Mouse (Mus musculus) gastrocnemius, adult 2 months (tissue): ENCODE measurements around the gene Ube2n. TPM values are rescaled to one million over a fixed set of nuclear protein-coding genes. Genes with fewer than 3 reads are reported as not detected.

Experiments
- DNase-seq: peaks from one replicate; pipeline ENCODE4 v3.0.0; 2022
- H3K27ac ChIP-seq: fragments of 200-600 bp; 2 replicates; pipeline ENCODE4 v1.8.1; 2022; ENCODE audit warnings: mild to moderate bottlenecking
- H3K4me3 ChIP-seq: fragments of 200-600 bp; 2 replicates; pipeline ENCODE4 v1.8.1; 2022; ENCODE audit warnings: mild to moderate bottlenecking, moderate library complexity
- CTCF ChIP-seq: fragments of 200-600 bp; IDR thresholded peaks from 2 replicates; pipeline ENCODE4 v1.8.1; 2022; ENCODE audit warnings: antibody characterized with exemption, mild to moderate bottlenecking, moderate library complexity
- intact Hi-C: fragments of 180-260 bp; cut with DNase I; formaldehyde crosslinking; loops from one replicate; pipeline ENCODE4 v1.15.1; 2025
- total RNA-seq, 2 experiments: library from RNA; stranded (reverse); gene quantifications; 2 replicates each; pipeline ENCODE4 v1.2.3; 2021

The Ube2n gene
- total RNA-seq, 2 experiments from 2014 or later, result 71.3 to 75.6 TPM

- no peak for TF ChIP-seq CTCF
- Histone ChIP-seq H3K27ac (no peak overlapping the region), H3K4me3 (no peak overlapping the region)
- DNase-seq, result no peak
- intact Hi-C loops, result no loop called here
Measured at GRCm38 (mm10) chr10:95504341-95504740, 10.6 kb upstream of the Ube2n start.

- no peak for DNase-seq
- intact Hi-C loops, result no loop called here
- H3K4me3 ChIP-seq, result no peak overlapping the region
- peak overlapping the region; percentile 61 for H3K27ac ChIP-seq
- no peak for TF ChIP-seq CTCF
Measured at GRCm38 (mm10) chr10:95508126-95508525, 6.8 kb upstream of the Ube2n start.

DNA sequence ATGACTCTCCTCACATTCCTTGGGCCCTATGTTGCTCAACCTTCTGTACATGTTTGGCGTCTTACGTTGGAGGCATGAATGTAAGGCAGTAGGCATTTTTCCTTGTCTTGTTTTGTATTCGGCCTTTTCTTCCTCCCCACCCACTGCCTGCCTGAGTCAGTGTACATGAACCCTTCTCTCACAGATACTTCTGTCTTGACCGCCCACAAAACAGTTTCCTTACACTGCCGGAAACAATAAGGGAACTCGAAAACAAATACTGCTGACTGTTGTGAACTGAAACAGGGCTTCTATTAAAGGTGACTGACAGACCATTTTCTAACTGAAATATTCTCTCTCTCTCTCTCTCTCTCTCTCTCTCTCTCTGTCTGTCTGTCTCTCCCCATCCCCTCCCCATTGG is 6.2 kb upstream of the Ube2n start:
- DNase-seq, result no peak
- no peak for TF ChIP-seq CTCF
- Histone ChIP-seq H3K27ac (peak overlapping the region; percentile 61), H3K4me3 (no peak overlapping the region)
- intact Hi-C loops, result no loop called here

DNA sequence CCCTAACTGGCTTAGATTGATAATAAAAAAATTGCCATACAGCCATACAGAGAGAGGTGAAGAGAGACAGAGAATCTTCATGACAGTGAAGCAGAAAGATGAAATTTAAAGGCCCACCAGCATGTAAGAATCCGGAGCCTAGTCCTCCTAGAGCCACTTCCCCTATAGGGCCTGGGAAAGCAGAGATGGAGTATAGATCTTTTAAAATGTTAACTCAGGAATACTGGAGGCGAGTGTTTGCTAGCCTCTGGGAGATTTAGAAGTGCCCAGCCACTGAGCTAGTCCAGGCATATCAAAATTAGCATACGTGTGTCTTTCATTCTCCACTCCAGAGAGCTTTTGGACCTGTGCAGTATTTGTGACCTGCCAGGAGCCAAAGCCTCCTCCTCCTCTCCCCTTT is 5.7 kb upstream of the Ube2n start:
- no peak for DNase-seq

GRCm38 (mm10) chr10:95512635-95513034 is 2.3 kb upstream of the Ube2n start:
- no peak for TF ChIP-seq CTCF
- no peak for DNase-seq
- no peak overlapping the region for H3K4me3 ChIP-seq
- no peak overlapping the region for H3K27ac ChIP-seq
- intact Hi-C loops, result no loop called here

More for the DNA sequence above, 5.7 kb upstream of the Ube2n start:
- Histone ChIP-seq H3K4me3 (no peak overlapping the region), H3K27ac (peak overlapping the region; percentile 24; the same call in 1 of the 2 replicates)
- intact Hi-C loops, result no loop called here
- no peak for TF ChIP-seq CTCF

- intact Hi-C loops, result no loop called here
- peak; percentile 22 for DNase-seq
- Histone ChIP-seq H3K4me3 (peak overlapping the region; percentile 94), H3K27ac (peak overlapping the region; percentile 96)
- no peak for TF ChIP-seq CTCF
Measured at GRCm38 (mm10) chr10:95513768-95514556, 983 bp upstream of the Ube2n start.

- intact Hi-C loops, result no loop called here
- DNase-seq, result peak; percentile 76
- peak overlapping the region; percentile 96 for H3K27ac ChIP-seq
Measured at GRCm38 (mm10) chr10:95515293-95515931, 467 bp downstream of the Ube2n start.

GRCm38 (mm10) chr10:95517656-95518055 is 2.7 kb downstream of the Ube2n start:
- no peak overlapping the region for H3K4me3 ChIP-seq
- TF ChIP-seq CTCF, result no peak
- intact Hi-C loops, result no loop called here

More at GRCm38 (mm10) chr10:95515293-95515931, 467 bp downstream of the Ube2n start:
- TF ChIP-seq CTCF, result no peak
- peak overlapping the region; percentile 94 for H3K4me3 ChIP-seq

DNA sequence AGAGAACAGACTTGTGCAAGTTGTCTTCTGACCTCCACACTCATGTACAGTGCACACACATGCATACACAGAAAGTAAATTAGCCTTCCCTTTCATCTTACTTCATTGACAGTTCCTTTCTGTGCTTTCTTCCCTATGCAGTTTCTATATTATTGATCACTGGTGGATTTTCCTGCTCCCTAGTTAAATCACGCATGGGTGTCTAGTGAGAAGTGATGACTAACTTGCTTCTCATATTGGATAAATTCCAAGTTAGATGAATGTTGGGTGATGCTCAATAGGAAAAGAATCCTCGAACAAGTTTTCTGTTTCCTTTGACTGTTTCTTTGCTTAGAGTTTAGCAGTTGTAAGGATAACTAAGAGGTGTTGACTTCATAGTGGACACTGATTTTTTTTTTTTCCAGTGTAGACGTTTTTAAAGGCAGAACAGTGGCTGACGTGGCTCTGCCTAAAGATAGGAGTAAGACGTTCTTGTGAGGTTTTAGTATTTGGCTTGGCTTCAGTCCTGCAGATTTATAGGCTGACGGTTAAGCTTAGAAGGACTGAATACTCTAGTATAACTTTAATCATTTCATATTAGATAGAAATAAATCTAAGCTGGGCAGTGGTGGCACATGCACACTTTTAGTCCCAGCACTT is 10.2 kb downstream of the Ube2n start:
- intact Hi-C loops, result no loop called here
- TF ChIP-seq CTCF, result no peak
- no peak overlapping the region for H3K4me3 ChIP-seq
- no peak for DNase-seq
- H3K27ac ChIP-seq, result no peak overlapping the region

More at GRCm38 (mm10) chr10:95517656-95518055, 2.7 kb downstream of the Ube2n start:
- no peak for DNase-seq
- H3K27ac ChIP-seq, result no peak overlapping the region

DNA sequence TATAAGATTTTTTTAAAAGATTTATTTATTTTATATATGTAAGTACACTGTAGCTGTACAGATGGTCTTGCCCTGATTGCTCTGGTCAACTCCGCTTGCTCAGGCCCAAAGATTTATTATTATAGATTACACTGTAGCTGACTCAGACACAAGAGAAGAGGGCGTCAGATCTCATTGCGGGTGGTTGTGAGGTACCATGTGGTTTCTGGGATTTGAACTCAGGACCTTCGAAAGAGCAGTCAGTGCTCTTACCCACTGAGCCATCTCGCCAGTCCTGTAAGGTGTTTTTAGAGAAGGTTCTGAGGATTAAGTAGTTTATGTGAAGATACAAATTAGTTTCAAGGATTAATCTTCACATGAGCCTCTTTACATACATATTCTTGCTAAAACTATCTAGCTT is 10.9 kb downstream of the Ube2n start:
- Histone ChIP-seq H3K27ac (no peak overlapping the region), H3K4me3 (no peak overlapping the region)
- no peak for DNase-seq
- intact Hi-C loops, result no loop called here
- TF ChIP-seq CTCF, result no peak

DNA sequence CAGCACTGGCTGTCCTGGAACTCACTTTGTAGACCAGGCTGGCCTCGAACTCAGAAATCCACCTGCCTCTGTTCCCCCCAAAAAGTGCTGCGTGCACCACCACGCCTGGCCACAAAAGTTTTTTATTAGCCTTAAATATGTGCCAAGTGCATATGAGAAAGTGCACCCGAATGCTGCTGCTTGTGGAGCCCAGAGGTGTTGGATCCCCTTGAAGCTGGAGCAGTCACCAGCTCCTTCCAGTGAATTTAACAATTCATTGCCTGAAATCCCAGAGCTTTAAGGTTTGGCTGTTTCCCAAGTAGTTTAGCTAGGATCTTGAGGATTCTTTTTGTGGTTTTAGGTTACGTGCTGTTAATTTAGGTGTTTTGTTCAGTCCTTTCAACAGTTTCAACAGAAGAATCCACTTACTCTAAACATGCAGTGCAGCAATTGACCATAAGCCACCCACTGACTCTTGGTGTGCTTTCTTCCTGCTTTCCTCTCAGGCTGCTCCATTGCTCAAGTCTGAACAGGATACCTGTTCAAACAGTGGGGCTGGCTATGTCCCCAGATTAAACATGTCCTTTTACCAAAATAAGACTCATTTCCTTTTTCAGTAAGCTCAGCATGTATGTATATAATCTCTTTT is 11.7 kb downstream of the Ube2n start:
- H3K27ac ChIP-seq, result no peak overlapping the region
- DNase-seq, result no peak
- H3K4me3 ChIP-seq, result no peak overlapping the region
- no peak for TF ChIP-seq CTCF
- intact Hi-C loops, result no loop called here

DNA sequence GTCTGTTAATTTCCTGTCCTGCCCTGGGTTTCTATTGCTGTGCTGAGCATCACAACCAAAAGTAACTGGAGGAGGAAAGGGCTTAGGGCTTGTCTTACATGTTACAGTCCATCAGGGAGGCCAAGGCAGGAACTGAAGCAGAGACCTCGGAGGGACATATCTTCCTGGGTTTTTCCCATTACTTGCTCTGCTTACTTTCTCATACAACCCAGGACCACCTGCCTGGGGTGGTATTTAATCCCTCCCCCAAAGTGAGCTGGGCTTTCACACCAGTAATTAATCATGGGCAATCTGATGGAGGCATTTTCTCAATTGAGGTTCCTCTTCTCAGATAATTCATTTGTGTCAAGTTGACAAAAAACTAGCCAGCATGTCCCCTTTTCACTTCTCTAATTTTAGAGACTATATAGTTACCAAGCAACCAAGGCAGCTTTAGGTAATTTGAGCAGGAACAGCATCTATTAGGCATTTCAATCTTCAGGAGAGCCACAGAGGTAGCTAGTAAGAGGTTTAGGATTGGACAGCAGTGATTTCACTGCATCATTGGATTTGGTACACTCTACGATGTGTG is 15.7 kb downstream of the Ube2n start:
- no peak for TF ChIP-seq CTCF
- peak overlapping the region; percentile 74 for H3K27ac ChIP-seq
- H3K4me3 ChIP-seq, result no peak overlapping the region
- intact Hi-C loops, result no loop called here
- DNase-seq, result no peak
